Mouse (Mus musculus): ENCODE data around the gene Mavs. TPM values are rescaled to one million over a fixed set of nuclear protein-coding genes. Genes with fewer than 3 reads are reported as not detected.

Gene Mavs
- total RNA-seq, 2 experiments from 2014 or later: 41.4 to 43.7 TPM

DNA sequence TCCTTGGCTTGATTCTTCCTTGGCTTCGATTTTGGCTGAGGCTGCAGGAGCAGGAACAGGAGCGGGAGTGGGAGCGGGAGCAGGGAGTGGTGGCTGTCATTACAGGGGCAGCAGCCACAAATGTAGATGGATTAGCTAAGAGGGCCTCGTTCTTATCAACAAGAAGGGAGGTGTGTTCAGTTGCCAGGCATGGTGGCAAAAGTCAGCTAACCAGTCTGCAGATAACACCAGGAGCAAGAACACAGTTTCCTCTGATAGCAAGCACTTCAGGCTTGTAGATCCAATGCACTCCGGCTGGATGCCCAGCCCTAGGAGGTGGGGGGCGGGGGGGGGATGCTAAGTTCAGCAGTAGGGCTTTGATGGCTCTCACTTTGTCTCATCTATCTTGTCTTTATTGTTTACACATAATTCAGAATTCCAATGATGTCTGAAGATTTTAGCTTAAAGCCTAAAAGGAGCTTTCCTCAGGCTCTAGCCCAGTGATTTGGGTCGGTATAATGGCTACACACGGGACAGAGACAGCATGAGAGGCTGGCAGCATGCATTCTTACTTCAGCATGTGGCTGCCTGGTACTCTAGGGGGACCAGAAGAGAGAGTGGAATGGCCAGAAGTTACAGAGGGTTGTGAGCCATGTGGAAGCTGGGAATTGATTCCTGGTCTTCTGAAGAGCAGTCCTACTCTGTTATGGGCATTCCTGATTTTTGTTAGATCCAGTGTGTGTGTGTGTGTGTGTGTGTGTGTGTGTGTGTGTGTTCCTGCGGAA lies 26.9 kb downstream of the Mavs start:
- no peak for DNase-seq (ENCODE audit: low spot score)

DNA sequence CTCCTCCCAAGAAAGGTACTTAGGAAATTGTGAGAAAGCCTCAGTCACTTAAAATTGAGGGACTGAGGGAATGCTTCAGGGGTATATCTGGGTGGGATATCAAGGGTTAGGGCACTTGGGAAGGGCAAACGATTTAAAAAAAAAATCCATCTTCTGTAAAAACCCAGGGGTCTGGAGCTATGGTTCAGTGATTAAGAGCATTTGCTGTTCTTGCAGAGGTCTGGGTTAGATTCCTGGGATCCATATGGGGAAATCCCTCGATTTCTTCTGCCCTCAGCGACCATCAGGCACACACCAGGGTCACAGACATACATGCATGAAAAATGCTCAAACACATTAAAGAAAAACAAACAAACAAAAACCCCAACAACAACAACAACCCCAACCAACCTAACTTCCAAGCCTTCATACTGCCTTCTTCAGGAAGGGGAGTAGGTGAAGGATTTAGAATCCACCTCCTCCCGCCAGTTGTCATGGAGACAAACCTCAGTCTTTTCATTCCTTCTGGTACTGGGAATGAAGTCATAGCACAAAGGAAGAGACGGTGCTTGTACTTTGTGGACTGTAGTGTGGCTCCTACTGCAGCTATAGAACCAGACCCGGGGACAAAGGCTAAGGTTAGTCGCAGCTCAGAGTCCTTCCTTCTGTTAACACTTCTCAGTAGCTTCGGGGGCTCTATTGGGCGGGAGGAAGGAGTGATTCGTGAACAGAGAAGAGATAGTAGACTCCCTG lies 27.8 kb downstream of the Mavs start:
- DNase-seq (ENCODE audit: low spot score): no peak

DNA sequence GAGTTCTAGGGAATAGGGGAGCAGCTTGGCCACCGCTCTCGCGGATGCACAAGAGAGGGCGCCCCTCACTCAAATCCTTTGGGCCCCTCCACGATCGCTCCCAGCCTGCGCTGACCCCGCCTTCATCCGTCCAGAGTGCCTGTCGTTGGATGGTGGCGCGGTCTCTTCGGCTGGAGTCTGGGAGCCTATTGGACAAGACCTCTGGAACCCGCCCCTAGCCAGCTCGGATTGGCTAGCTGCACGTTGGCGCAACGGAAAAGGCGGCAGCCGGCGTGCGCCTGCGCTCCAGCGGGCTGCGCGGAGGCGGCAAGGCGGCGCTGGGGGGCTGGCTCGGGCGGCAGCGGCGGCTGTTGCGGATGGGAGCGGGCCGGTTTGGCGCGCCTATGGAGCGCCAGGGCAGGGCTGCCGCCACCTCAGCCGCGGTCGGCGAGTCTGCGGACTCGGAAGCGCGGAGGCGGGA lies 28.4 kb downstream of the Mavs start, which contains the start of gene Pank2:
Gene Pank2, plus strand, starts transcription at position 283 of the 460 bp plus-strand sequence.
- peak; percentile 98 for DNase-seq (ENCODE audit: low spot score)

DNA sequence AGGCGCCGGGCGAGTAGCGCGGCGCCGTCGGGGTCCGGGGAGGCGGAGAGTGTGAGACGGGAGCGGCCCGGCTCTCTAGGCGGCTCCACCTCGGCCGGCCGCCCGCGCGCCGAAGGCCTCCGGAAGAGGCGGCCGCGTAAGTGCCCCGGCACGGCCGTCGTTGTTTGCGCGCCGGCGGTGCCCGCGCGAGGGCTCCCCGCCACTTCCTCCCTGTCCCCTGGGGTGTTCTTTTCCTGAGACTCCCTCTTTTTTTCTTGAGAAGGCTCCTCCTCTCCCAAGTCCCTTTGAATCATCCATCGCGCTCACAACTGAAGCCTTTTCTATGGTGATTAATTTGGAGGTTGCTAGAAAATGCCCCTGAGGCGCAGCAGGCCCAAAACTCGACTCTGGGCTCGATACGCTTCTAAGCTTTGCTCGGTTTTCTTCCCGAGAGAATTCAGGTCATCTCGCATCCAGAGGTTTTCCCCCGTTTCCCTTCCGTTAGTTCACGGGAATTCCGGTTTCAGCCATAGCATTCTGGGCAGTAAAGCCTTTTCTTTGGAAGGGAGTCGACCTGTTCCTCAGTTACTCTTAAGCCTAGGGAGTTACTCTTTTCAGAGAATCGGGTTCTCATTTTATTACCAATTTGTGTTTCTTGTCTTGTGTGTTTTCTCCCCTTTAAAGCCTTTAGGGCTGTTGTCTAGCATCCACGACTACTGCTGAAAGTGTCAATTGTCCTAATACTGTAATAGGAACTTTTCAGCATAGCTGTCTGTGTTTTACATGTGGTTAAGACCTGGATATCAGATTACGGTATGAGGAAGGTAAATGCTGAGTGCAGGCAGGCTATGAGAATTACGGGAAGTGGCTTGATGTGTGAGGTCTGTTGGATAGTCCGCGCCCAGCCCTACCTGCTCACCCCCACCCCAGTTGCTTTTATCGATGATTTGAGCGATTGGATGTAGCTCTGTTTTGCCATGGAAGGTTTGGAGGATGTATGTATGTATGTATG lies 29.1 kb downstream of the Mavs start:
- no peak for DNase-seq (ENCODE audit: low spot score)

DNA sequence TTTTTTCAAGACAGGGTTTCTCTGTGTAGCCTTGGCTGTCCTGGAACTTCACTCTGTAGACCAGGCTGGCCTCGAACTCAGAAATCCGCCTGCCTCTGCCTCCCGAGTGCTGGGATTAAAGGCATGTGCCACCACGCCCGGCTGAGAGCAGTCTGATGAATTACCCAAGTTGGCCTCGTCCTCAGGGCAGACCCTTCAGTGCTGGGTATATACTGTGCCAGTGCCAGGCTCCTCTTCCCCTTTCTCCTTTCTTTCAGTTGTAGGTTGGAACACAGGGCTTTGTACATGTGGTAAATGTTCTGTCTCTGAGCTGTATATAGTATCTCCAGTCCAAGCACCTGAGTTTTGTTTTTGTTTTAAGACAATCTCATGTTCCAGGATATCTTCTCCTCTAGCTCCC lies 30.2 kb downstream of the Mavs start:
- no peak for DNase-seq (ENCODE audit: low spot score)

DNA sequence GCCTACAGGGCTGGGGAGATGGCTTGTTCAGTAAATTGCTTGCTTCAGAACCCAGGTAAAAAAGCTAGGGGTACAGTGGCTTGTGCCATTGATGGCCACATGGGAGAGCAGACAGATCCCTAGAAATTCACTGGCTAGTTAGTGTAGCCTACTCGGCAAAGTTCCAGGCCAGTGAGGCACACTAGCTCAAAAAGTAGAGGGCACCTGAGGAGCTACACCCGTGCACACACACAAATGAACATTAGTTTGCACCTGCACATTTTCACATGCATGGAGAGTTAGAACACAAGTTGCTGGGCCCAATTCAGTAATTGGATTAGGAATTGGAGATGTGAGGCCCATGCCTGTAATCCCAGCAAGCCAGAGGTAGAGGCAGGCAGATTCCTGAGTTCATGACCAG lies 31.2 kb downstream of the Mavs start:
- no peak for DNase-seq (ENCODE audit: low spot score)

DNA sequence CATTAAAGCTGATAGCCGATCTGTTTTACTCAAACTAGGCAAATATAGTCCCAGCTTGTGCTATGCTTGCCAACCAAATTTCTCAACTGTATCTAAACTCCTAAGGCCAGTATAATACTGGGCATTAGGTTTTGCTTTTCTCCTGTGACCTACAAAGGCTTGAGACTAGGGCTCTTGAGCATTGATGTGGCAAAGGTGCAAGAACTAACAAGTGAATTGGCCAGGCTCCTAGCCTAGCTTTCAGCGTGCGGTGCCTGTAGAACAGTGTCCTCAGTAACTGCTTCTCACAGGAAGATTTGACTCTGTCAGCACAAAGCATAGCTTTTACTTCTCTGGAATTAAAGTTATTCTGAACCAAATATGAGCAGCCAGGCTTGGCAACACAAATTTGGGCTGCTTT lies 41.6 kb downstream of the Mavs start:
- no peak for DNase-seq (ENCODE audit: low spot score)

DNA sequence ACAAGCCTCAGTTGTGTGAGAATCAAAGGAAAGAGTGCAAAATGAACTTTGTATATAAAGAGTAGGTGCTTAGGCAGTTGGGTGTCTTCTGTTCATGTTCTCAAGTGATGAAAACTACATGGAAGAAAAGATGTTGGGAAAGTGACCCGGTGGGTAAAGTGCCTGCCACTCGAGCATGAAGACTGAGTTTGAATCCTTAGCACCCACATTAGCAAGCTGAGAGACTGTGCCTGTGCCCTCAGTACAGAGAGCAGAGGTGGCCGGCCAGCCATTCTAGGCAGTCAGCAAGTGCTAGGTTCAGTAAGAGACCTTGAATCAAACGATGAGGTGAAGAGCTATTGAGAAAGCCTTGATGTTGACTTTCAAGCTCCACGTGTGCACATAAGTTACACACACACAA lies 42.9 kb downstream of the Mavs start:
- no peak for DNase-seq (ENCODE audit: low spot score)

DNA sequence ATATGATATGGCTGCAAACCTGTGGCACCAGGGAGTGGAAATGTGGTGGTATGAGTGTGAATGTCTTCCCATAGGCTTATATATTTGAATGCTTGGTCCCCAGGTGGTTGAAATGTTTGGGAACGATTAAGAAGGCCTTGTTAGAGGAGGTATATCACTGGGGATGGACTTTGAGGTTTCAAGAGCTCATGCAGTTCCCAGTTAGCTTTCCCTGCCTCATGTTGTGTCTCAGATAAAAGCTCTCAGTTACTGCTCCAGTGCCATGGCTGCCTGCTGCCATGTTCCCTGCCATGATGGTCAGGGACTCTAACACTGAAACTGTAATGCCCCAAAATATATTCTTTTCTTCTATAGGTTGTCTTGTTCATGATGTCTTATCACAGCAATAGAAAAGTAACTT lies 47.7 kb downstream of the Mavs start:
- DNase-seq (ENCODE audit: low spot score): no peak

DNA sequence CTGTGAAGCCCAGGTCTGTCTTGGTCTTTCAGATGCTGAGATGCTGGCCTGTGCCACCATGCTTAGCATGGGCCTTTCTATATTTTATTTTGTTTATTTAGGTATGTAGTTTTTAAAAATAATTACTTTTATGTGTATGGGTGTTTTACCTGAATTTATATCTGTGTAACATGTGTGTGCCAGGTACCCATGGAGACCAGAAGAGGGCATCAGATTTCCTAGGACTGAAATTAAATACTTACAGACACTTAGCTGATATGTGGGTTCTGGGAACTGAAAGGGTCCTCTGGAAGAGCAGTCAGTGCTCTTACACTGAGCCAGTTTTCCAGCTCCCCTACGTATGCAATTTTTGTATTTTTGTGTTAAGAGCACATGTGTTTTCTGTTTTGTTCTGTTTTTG lies 52.4 kb downstream of the Mavs start:
- DNase-seq (ENCODE audit: low spot score): no peak

DNA sequence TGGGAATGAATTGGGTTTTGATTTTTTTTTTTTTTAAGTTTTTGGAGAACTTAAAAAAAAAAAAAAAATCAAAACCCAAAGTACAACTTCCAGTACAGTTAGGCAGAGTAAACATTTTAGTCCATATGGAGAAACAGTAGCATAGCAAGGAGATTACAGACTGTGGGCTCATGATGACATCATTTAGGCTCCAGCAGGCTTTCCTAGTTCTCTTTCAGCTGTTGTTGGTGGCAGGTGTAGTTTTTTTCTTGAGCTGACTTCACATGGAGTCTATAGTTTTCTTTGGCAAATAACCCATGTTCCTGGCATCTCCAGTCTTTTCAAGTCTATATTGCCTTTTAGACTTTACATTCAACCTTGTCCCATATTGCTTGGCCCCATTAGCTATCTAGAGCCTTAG lies 56.8 kb downstream of the Mavs start:
- no peak for DNase-seq (ENCODE audit: low spot score)

DNA sequence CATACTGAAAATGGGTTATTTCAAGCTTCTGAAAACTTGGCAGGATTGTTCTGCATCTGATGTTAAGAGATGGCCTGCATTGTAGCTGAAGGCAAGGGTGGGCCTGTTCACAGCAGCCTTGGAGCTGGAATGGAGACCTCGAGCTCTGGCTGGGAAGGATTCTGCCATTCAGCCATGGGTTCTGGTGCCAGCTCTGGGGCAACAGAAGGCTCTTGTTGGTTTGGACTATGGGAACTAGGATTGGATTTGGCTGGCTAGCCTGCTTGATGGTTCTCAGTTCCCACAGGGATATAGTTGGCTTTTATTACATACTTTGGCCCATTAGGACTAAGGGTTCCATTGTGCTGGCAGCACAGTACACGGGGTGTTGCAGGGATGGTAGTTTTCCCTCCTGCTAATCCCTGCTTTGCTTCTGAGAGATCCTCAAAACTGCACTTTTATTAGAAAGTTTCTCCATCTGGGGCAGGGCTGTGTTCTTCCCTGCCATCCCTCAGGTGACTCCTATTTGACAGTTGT lies 62.9 kb downstream of the Mavs start:
- DNase-seq (ENCODE audit: low spot score): no peak

Small RNAs within 50 kb of the gene (microRNA-seq; reads per million reads assigned to microRNA genes)
- 11.3 reads per million, percentile 26 among the genes with 10 or more reads in this experiment for gene Mir103-2

Other genes with a start within 250 kb of the Mavs start
- gene Gfra4, start 191.0 kb upstream of the Mavs start, total RNA-seq (2021): 1 to 10 TPM; 1.8 to 1.9 TPM
- gene Adam33, start 170.2 kb upstream of the Mavs start, total RNA-seq (2021): 1 to 10 TPM; 1.3 to 1.9 TPM
- under 1 TPM; 0.59 to 0.71 TPM for gene Siglec1, start 147.3 kb upstream of the Mavs start, total RNA-seq (2021)
- gene Hspa12b, start 106.8 kb upstream of the Mavs start, total RNA-seq (2021): 10 to 100 TPM in 1 of 2 experiments, 1 to 10 TPM in 1; 8.9 to 14.9 TPM
- gene Gm11037, start 100.6 kb upstream of the Mavs start, total RNA-seq (2021): not detected
- 1 to 10 TPM; 4.2 to 4.3 TPM for gene 1700037H04Rik, start 74.0 kb upstream of the Mavs start, total RNA-seq (2021)
- 10 to 100 TPM; 67.4 to 72.2 TPM for gene Cenpb, start 54.0 kb upstream of the Mavs start, total RNA-seq (2021)
- under 1 TPM; 0.78 to 0.95 TPM for gene Cdc25b, start 47.1 kb upstream of the Mavs start, total RNA-seq (2021)
- gene Spef1, start 46.8 kb upstream of the Mavs start, total RNA-seq (2021): 1 to 10 TPM in 1 of 2 experiments, under 1 TPM in 1; 0.84 to 1.4 TPM
- 10 to 100 TPM; 15.8 to 20.2 TPM for gene Ap5s1, start 27.0 kb upstream of the Mavs start, total RNA-seq (2021)
- gene Pank2, start 28.4 kb downstream of the Mavs start, total RNA-seq (2021): 10 to 100 TPM; 18.5 to 24.6 TPM
- gene Rnf24, start 118.8 kb downstream of the Mavs start, total RNA-seq (2021): 1 to 10 TPM; 1.6 to 1.9 TPM

All from gastrocnemius, adult 18-20 months (tissue).